Mouse (Mus musculus): ENCODE results near the gene Pomc.

DNA sequence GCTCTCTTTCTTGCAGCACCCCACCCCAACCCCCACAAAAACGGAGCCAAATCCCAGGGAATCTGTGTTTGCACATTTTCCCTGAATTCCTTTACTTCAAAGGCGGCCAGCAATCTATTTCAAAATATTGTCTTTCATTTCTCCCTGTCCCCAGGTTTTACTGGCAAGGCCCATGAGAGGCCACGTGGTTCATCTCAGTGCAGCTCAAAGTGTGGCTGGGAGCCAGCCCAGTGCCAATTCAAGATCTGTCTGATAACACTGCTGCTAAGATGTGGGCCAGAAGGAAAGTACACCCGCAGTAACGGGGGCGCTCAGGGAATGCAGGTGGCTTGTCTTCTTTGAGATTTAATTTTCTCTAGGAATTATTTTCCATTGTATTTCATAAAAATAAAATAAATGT lies 27.5 kb downstream of the Pomc start:
- no peak for TF ChIP-seq POLR2A (IDR thresholded peaks at IDR 0.05; ENCODE audit: control insufficient read depth, low read depth, low read length)
- TF ChIP-seq CTCF (IDR thresholded peaks at IDR 0.05; ENCODE audit: control insufficient read depth, insufficient read depth, insufficient replicate concordance, low read depth, low read length): no peak
